Mouse (Mus musculus) intestine, embryonic 14.5 days (tissue): ENCODE results near the gene Gm49395. TPM values are rescaled to one million over a fixed set of nuclear protein-coding genes. Genes with fewer than 3 reads are reported as not detected.
A peak's percentile ranks its signal among the peaks of the same experiment; 100 is the strongest.

ENCODE experiments used
- ATAC-seq: fragments of 200-750 bp; cut with Nextera tagmentation; replicated peaks from 2 replicates; pipeline ENCODE4 v1.8.0; 2017; ENCODE audit warnings: low read depth, moderate number of reproducible peaks, moderate TSS enrichment, moderate library complexity; ENCODE audit not compliant: low FRiP score, low TSS enrichment
- DNase-seq: peaks from one replicate; pipeline ENCODE4 v3.0.0-alpha.2; 2018; ENCODE audit warnings: low spot score
- H3K27ac ChIP-seq: fragments of 300-500 bp; sonication (generic); 2 replicates; pipeline ENCODE4 v1.5.1; 2014; ENCODE audit warnings: low read depth, mild to moderate bottlenecking, control low read depth
- H3K27me3 ChIP-seq: fragments of 300-500 bp; sonication (generic); replicated peaks from 2 replicates; pipeline ENCODE4 v1.6.1; 2014; ENCODE audit warnings: low read length, control low read depth; ENCODE audit not compliant: control insufficient read depth, insufficient read depth
- H3K36me3 ChIP-seq: fragments of 300-500 bp; sonication (generic); 2 replicates; pipeline ENCODE4 v1.6.1; 2014; ENCODE audit warnings: low read length, control low read depth; ENCODE audit not compliant: control insufficient read depth, insufficient read depth
- H3K4me1 ChIP-seq: fragments of 300-500 bp; sonication (generic); replicated peaks from 2 replicates; pipeline ENCODE4 v1.6.1; 2014; ENCODE audit warnings: low read length, control low read depth, mixed read lengths; ENCODE audit not compliant: control insufficient read depth, insufficient read depth
- H3K4me2 ChIP-seq: fragments of 300-500 bp; sonication (generic); 2 replicates; pipeline ENCODE4 v1.6.1; 2014; ENCODE audit warnings: low read length
- H3K4me3 ChIP-seq: fragments of 300-500 bp; sonication (generic); 2 replicates; pipeline ENCODE4 v1.5.1; 2014; ENCODE audit warnings: low read depth, low read length, control low read depth, mixed read lengths
- H3K9ac ChIP-seq: fragments of 300-500 bp; sonication (generic); 2 replicates; pipeline ENCODE4 v1.6.1; 2014; ENCODE audit warnings: mild to moderate bottlenecking, low read length
- H3K9me3 ChIP-seq: fragments of 300-500 bp; sonication (generic); 2 replicates; pipeline ENCODE4 v1.6.1; 2016; ENCODE audit warnings: low read length, control low read depth; ENCODE audit not compliant: control insufficient read depth
- WGBS: fragments of 180-500 bp; shearing (Covaris S2); extraction: QIAGEN DNeasy Blood & Tissue Kit; methylation state at CpG from one replicate; pipeline ENCODE4 v1.1.7; 2014; 5-methylcytosine and 5-hydroxymethylcytosine counted together
- polyA plus RNA-seq: library from polyadenylated mRNA; unstranded; fragments of >200 nt; fragmentation: Nextera tagmentation; extraction: Ambion mirVana; gene quantifications from 2 replicates; pipeline ENCODE4 v1.2.1, GENCODE M21; 2014

Gm49395 gene
- polyA plus RNA-seq, 1 experiment from 2014 or later: 6.7 TPM

- ATAC-seq: no peak
- H3K27ac ChIP-seq: no peak overlapping the region
- no peaks in the 10 kb centered on the region for H3K36me3 ChIP-seq
- H3K9me3 ChIP-seq: no peaks in the 10 kb centered on the region
- H3K9ac ChIP-seq: no peak overlapping the region
- H3K27me3 ChIP-seq: no peaks in the 10 kb centered on the region
- DNase-seq: no peak
- H3K4me2 ChIP-seq: no peak overlapping the region
- WGBS: 72% methylated on average over 3 of the region's 3 CpGs
- no peak overlapping the region for H3K4me3 ChIP-seq
- no peaks in the 10 kb centered on the region; the same call in 1 of the 2 replicates for H3K4me1 ChIP-seq
These were observed 76.3 kb downstream of the Gm49395 start for GRCm38 (mm10) chr13:115025394-115025793.

DNA sequence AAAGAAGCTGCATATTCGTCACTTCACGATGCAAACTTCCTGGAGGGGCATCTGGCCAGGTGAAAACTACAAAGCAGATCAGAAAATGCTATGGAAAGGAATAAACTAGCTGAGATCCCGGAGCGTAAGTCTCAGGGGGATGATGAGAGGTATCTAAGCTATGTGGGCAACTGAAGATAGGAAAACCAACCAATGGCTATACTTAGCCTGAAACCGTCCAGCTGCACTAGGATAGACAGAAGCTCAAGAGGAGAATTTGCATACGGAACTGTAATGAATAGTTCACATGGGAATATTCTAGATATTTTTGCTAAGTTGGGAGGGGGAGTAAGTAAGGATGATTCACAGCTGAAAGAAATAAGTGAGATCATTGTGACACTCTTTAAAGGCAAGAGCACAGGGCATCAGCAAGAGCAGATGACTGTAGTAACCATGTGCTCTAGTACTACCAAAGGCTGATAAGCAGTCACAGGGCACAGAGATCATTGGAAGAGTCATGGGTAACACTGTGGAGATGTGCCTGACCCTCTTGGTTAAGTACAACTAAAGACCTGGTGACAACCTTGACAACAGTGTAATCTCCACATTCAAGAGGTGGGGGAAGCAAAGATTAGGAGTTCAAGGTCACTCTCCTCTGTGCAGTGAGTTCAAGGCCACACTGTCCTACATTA, 79.5 kb downstream of the Gm49395 start:
- WGBS: 91% methylated on average over 6 of the region's 6 CpGs
- no peak for ATAC-seq
- H3K4me2 ChIP-seq: no peak overlapping the region
- H3K4me3 ChIP-seq: no peak overlapping the region
- H3K36me3 ChIP-seq: no peaks in the 10 kb centered on the region
- H3K9ac ChIP-seq: no peak overlapping the region
- DNase-seq: no peak
- no peak overlapping the region for H3K27ac ChIP-seq
- H3K27me3 ChIP-seq: no peaks in the 10 kb centered on the region
- no peaks in the 10 kb centered on the region for H3K9me3 ChIP-seq
- H3K4me1 ChIP-seq: no peaks in the 10 kb centered on the region; the same call in 1 of the 2 replicates

- H3K27me3 ChIP-seq: no peaks in the 10 kb centered on the region
- ATAC-seq: 0 out of 2 replicates have a peak, but pooled peaks have one; percentile 53
- H3K9ac ChIP-seq: no peak overlapping the region
- H3K27ac ChIP-seq: no peak overlapping the region
- no peaks in the 10 kb centered on the region; the same call in 1 of the 2 replicates for H3K4me1 ChIP-seq
- no peaks in the 10 kb centered on the region for H3K36me3 ChIP-seq
- no peak overlapping the region for H3K4me3 ChIP-seq
- no peak for DNase-seq
- H3K9me3 ChIP-seq: no peaks in the 10 kb centered on the region
- no peak overlapping the region for H3K4me2 ChIP-seq
- 56% methylated on average over 10 of the region's 10 CpGs for WGBS
These were observed 80.3 kb downstream of the Gm49395 start for GRCm38 (mm10) chr13:115021411-115021810.

DNA sequence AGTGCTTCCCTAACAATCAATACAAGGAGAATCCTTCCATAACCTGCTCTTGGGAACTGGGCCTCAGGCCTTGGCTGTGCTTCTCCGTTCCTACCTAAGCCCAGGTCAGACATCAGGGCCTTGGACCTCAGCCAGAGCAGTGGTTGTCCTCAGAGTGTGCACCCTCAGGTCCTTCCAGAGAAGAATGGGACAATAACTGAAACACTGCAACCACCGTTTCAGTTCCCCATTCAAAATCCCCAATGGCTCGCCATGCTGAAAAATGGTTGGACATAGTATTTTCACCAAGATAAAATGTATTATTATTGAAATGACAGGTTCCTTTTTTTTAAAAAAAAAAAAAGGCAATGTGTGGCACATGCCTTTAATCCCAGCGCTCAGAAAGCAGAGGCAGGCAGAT, 81.0 kb downstream of the Gm49395 start:
- Histone ChIP-seq H3K9me3 (no peaks in the 10 kb centered on the region), H3K4me2 (no peak overlapping the region), H3K4me3 (no peak overlapping the region), H3K27ac (no peak overlapping the region), H3K27me3 (no peaks in the 10 kb centered on the region), H3K9ac (no peak overlapping the region), H3K4me1 (no peaks in the 10 kb centered on the region), H3K36me3 (no peaks in the 10 kb centered on the region)
- 91% methylated on average over 4 of the region's 4 CpGs for WGBS
- ATAC-seq (no peak), DNase-seq (no peak)

DNA sequence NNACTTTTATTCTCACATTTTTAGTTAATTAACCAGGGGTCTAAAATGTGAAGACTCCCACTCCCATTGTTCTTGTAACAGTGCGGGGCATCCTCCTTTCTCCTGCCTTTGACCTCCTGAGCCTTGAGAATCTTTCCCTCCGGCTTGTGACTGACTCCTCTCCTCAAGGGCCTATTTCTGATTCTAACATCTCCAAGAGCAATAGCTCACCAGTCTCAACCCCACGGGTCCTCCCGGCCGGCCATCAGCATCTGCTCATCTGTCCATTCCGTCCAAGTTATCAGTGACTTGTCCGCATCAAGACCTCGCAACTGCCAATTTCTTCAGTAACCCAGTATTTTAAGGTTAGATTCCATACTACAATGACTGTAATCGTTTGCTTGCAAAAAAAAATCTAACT, 84.2 kb downstream of the Gm49395 start:
- Histone ChIP-seq H3K9me3 (no peaks in the 10 kb centered on the region), H3K36me3 (no peaks in the 10 kb centered on the region), H3K4me2 (no peak overlapping the region), H3K9ac (no peak overlapping the region), H3K4me3 (no peak overlapping the region), H3K27ac (no peak overlapping the region), H3K27me3 (no peaks in the 10 kb centered on the region), H3K4me1 (no peaks in the 10 kb centered on the region)
- 96% methylated on average over 9 of the region's 9 CpGs for WGBS
- DNase-seq (no peak), ATAC-seq (no peak)

DNA sequence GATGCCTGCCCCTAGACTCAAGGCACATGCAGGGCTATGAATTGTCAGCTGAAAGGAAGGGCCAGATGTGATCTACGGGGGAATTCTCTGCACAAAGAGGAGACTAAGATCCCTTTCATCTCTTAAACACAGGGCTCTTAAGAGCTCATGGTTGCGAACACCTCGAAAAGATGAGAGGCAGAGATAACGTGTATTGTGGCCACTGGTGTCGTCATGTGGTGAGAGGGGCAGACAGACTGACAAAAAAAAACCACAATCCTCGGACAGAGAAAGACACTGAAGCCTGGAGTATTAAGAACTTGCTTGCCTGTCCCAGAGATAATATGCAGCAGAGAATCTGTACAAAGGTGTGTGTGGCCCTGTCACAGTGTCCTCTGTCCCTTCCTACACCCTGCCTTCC, 90.2 kb downstream of the Gm49395 start:
- H3K9ac ChIP-seq: no peak overlapping the region
- ATAC-seq (no peak), DNase-seq (no peak)
- no peak overlapping the region for H3K4me3 ChIP-seq
- H3K27ac ChIP-seq: no peak overlapping the region
- no peak overlapping the region for H3K4me2 ChIP-seq
- no peaks in the 10 kb centered on the region for H3K4me1 ChIP-seq
- H3K27me3 ChIP-seq: no peaks in the 10 kb centered on the region
- H3K9me3 ChIP-seq: no peaks in the 10 kb centered on the region
- WGBS: 68% methylated on average over 6 of the region's 6 CpGs
- H3K36me3 ChIP-seq: no peaks in the 10 kb centered on the region

GRCm38 (mm10) chr13:115006213-115006835, 95.4 kb downstream of the Gm49395 start:
- no peak overlapping the region for H3K9ac ChIP-seq
- no peaks in the 10 kb centered on the region for H3K36me3 ChIP-seq
- no peaks in the 10 kb centered on the region for H3K27me3 ChIP-seq
- no peak overlapping the region for H3K4me3 ChIP-seq
- H3K27ac ChIP-seq: no peak overlapping the region
- WGBS: 59% methylated on average over 9 of the region's 9 CpGs
- ATAC-seq: no peak
- H3K4me1 ChIP-seq: no peaks in the 10 kb centered on the region
- H3K4me2 ChIP-seq: no peak overlapping the region
- no peak for DNase-seq
- no peaks in the 10 kb centered on the region for H3K9me3 ChIP-seq

DNA sequence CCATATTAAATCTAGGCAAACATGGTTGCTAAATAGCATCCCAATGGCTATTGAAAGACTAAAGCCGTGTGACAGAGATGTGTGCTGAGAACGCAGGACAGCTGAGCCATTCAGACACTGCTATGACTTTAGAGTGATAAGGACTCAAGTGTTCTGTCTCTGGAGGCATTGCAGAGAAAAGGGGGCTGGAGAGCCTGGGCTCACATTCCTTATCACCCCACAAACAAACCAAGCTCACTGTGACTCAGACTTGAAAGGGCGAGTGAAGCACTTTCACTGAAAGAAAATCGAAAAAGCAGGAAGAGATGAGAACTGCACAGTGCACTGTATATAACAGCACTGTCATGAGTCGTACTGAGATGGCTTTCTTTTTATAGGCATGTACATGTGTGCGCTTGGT, 96.4 kb downstream of the Gm49395 start:
- no peaks in the 10 kb centered on the region for H3K9me3 ChIP-seq
- 63% methylated on average over 6 of the region's 6 CpGs for WGBS

More for the DNA sequence above, 96.4 kb downstream of the Gm49395 start:
- Histone ChIP-seq H3K27me3 (no peaks in the 10 kb centered on the region), H3K4me3 (no peak overlapping the region), H3K27ac (no peak overlapping the region), H3K4me2 (no peak overlapping the region), H3K36me3 (no peaks in the 10 kb centered on the region), H3K9ac (no peak overlapping the region), H3K4me1 (no peaks in the 10 kb centered on the region)
- no peak for ATAC-seq
- DNase-seq: no peak
